Mouse (Mus musculus) intestine, embryonic 16.5 days (tissue): Measurements from ENCODE around the gene Elf5. TPM values are rescaled to one million over a fixed set of nuclear protein-coding genes. Genes with fewer than 3 reads are reported as not detected.
A peak's percentile ranks its signal among the peaks of the same experiment; 100 is the strongest.

Experiments used
- ATAC-seq: fragments of 200-750 bp; cut with Nextera tagmentation; 2 replicates; pipeline ENCODE4 v1.8.0; 2017; ENCODE audit warnings: moderate TSS enrichment, moderate library complexity
- H3K27ac ChIP-seq: fragments of 300-500 bp; sonication (generic); 2 replicates; pipeline ENCODE4 v1.5.1; 2014; ENCODE audit warnings: mild to moderate bottlenecking, low read length
- H3K27me3 ChIP-seq: fragments of 300-500 bp; sonication (generic); replicated peaks from 2 replicates; pipeline ENCODE4 v1.6.1; 2014; ENCODE audit warnings: low read length, control low read depth, mixed read lengths; ENCODE audit not compliant: control insufficient read depth, insufficient read depth
- H3K36me3 ChIP-seq: fragments of 300-500 bp; sonication (generic); 2 replicates; pipeline ENCODE4 v1.6.1; 2014; ENCODE audit warnings: low read length, control low read depth; ENCODE audit not compliant: control insufficient read depth, insufficient read depth
- H3K4me1 ChIP-seq: fragments of 300-500 bp; sonication (generic); 2 replicates; pipeline ENCODE4 v1.6.1; 2014; ENCODE audit warnings: low read length, control low read depth, mixed read lengths; ENCODE audit not compliant: control insufficient read depth, insufficient read depth
- H3K4me2 ChIP-seq: fragments of 300-500 bp; sonication (generic); 2 replicates; pipeline ENCODE4 v1.6.1; 2014; ENCODE audit warnings: low read depth, low read length, control low read depth
- H3K4me3 ChIP-seq: fragments of 300-500 bp; sonication (generic); 2 replicates; pipeline ENCODE4 v1.5.1; 2014; ENCODE audit warnings: mild to moderate bottlenecking, low read length
- H3K9ac ChIP-seq: fragments of 300-500 bp; sonication (generic); 2 replicates; pipeline ENCODE4 v1.6.1; 2014; ENCODE audit warnings: low read depth, low read length
- H3K9me3 ChIP-seq: fragments of 300-500 bp; sonication (generic); 2 replicates; pipeline ENCODE4 v1.6.1; 2016; ENCODE audit warnings: low read length, control low read depth; ENCODE audit not compliant: control insufficient read depth
- WGBS: fragments of 180-500 bp; shearing (Covaris S2); extraction: QIAGEN DNeasy Blood & Tissue Kit; methylation state at CpG from one replicate; pipeline ENCODE4 v1.1.7; 2014; 5-methylcytosine and 5-hydroxymethylcytosine counted together
- polyA plus RNA-seq: library from polyadenylated mRNA; unstranded; fragments of >200 nt; fragmentation: Nextera tagmentation; extraction: Ambion mirVana; gene quantifications from 2 replicates; pipeline ENCODE4 v1.2.1, GENCODE M21; 2015

The Elf5 gene
- polyA plus RNA-seq, 1 experiment from 2014 or later, result 0.22 TPM

DNA sequence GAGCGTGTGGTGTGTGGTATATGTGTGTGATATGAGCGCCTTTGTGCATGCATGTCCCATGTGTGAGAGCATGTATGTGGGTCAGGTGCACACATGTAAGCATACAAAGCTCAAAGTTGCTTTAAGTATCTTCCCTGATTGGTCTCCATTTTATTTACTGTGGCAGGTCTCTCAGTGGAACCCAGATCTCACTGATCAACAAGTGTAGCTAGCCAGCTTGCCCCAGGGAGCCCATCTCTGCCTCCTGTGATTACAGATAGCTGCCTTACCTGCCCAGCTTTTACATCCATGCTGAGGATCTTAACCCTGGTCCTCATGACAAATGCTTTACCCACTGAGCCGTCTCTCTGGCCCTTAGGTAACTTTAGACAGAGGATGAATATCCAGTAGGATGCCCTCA is 66.8 kb downstream of the Elf5 start:
- no peak for ATAC-seq
- Histone ChIP-seq H3K4me1 (peaks cover 13% of the 10 kb centered on the region), H3K9ac (no peak overlapping the region), H3K36me3 (peaks cover 8% of the 10 kb centered on the region; the same call in 1 of the 2 replicates), H3K4me3 (no peak overlapping the region), H3K27me3 (no peaks in the 10 kb centered on the region), H3K9me3 (no peaks in the 10 kb centered on the region), H3K4me2 (no peak overlapping the region), H3K27ac (peak overlapping the region; percentile 16; the same call in 1 of the 2 replicates)
- WGBS, result 95% methylated on average over 3 of the region's 3 CpGs

DNA sequence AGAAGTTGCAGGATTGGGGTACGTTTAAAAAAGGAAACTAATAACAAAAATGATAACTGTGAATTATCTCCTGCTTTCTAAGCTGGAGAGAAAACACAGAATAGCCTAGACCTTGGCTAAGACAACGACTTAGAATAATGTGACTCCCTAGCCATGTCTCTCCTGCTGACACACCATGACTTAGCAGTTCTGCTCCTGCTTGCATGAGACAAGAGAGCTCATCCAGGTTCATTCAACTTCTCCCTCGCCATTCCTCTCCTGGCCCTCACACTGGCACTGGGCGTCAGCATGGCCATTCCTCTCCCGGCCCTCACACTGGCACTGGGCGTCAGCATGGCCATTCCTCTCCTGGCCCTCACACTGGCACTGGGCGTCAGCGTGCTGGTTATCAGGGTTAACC is 68.8 kb downstream of the Elf5 start:
- Histone ChIP-seq H3K4me2 (no peak overlapping the region), H3K4me1 (peaks cover 22% of the 10 kb centered on the region), H3K27me3 (no peaks in the 10 kb centered on the region), H3K9me3 (no peaks in the 10 kb centered on the region), H3K4me3 (no peak overlapping the region), H3K27ac (no peak overlapping the region), H3K36me3 (0 out of 2 replicates have a peak, but pooled peaks cover 3% of the 10 kb centered on the region), H3K9ac (no peak overlapping the region)
- 88% methylated on average over 8 of the region's 8 CpGs for WGBS
- no peak for ATAC-seq

- no peak for ATAC-seq
- 90% methylated on average over 4 of the region's 4 CpGs for WGBS
Measured at GRCm38 (mm10) chr2:103480871-103481270, 69.4 kb downstream of the Elf5 start.

GRCm38 (mm10) chr2:103481314-103482231 is 70.1 kb downstream of the Elf5 start:
- Histone ChIP-seq H3K4me2 (no peak overlapping the region), H3K9ac (no peak overlapping the region), H3K9me3 (no peaks in the 10 kb centered on the region), H3K27ac (no peak overlapping the region), H3K4me1 (peaks cover 22% of the 10 kb centered on the region), H3K36me3 (no peaks in the 10 kb centered on the region), H3K27me3 (no peaks in the 10 kb centered on the region), H3K4me3 (no peak overlapping the region)
- 78% methylated on average over 11 of the region's 11 CpGs for WGBS
- ATAC-seq, result no peak

More at GRCm38 (mm10) chr2:103480871-103481270, 69.4 kb downstream of the Elf5 start:
- Histone ChIP-seq H3K4me3 (no peak overlapping the region), H3K27ac (no peak overlapping the region), H3K4me1 (peaks cover 22% of the 10 kb centered on the region), H3K36me3 (0 out of 2 replicates have a peak, but pooled peaks cover under 1% of the 10 kb centered on the region), H3K9me3 (no peaks in the 10 kb centered on the region), H3K4me2 (no peak overlapping the region), H3K9ac (no peak overlapping the region), H3K27me3 (no peaks in the 10 kb centered on the region)

GRCm38 (mm10) chr2:103483289-103483985 is 71.9 kb downstream of the Elf5 start:
- H3K4me3 ChIP-seq, result peak overlapping the region; percentile 95
- no peaks in the 10 kb centered on the region for H3K27me3 ChIP-seq
- H3K9ac ChIP-seq, result no peak overlapping the region
- WGBS, result 56% methylated on average over 7 of the region's 7 CpGs
- peaks cover 18% of the 10 kb centered on the region for H3K4me1 ChIP-seq
- no peaks in the 10 kb centered on the region for H3K9me3 ChIP-seq
- H3K36me3 ChIP-seq, result no peaks in the 10 kb centered on the region
- no peak for ATAC-seq
- no peak overlapping the region for H3K27ac ChIP-seq
- H3K4me2 ChIP-seq, result peak overlapping the region; percentile 64

DNA sequence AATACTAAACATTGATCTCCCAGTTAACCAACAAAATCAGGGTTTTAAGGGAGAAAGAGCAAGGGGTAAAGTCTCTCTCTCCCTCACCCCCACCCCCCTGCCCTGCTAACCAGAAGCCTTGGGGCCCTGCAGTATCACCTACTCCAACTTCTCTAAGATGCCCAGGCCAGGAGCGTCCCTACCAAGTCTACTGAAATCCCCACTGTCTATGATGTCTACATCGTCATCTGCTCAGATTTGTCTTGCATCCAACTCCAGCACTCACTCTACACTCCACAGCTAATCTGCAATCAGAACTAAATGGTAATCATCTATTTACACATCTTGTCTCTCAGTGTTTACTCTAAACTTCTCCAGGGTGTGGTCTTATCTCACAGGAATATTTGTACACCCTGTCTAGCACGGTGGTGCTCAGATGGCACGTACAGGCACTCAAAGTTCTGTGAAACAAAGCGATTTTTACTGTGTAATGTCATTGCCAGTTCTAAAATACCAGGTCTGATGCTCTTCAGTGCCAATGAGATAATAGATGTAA is 72.6 kb downstream of the Elf5 start:
- Histone ChIP-seq H3K27me3 (no peaks in the 10 kb centered on the region), H3K9ac (peak overlapping the region; percentile 89), H3K9me3 (no peaks in the 10 kb centered on the region), H3K36me3 (no peaks in the 10 kb centered on the region), H3K4me2 (peak overlapping the region; percentile 64), H3K4me1 (peaks cover 18% of the 10 kb centered on the region), H3K4me3 (peak overlapping the region; percentile 95), H3K27ac (peak overlapping the region; percentile 92)
- peak; percentile 8; the same call in 1 of the 2 replicates for ATAC-seq
- WGBS, result 19% methylated on average over 5 of the region's 5 CpGs

GRCm38 (mm10) chr2:103484617-103485401 is 73.3 kb downstream of the Elf5 start, which contains the start of gene Cat:
Gene Cat (minus strand): TSS chr2:103485160.
- peak within 1 kb of the TSS; percentile 64 for H3K4me2 ChIP-seq
- H3K9ac ChIP-seq, result peak within 1 kb of the TSS; percentile 89
- peak; percentile 99 for ATAC-seq
- under 1% methylated on average over 41 of the region's 41 CpGs for WGBS
- H3K27me3 ChIP-seq, result no peaks in the 10 kb centered on the region
- H3K36me3 ChIP-seq, result no peaks in the 10 kb centered on the region
- peaks cover 18% of the 10 kb centered on the region for H3K4me1 ChIP-seq
- peak within 1 kb of the TSS; percentile 92 for H3K27ac ChIP-seq
- peak within 1 kb of the TSS; percentile 95 for H3K4me3 ChIP-seq
- H3K9me3 ChIP-seq, result no peaks in the 10 kb centered on the region

DNA sequence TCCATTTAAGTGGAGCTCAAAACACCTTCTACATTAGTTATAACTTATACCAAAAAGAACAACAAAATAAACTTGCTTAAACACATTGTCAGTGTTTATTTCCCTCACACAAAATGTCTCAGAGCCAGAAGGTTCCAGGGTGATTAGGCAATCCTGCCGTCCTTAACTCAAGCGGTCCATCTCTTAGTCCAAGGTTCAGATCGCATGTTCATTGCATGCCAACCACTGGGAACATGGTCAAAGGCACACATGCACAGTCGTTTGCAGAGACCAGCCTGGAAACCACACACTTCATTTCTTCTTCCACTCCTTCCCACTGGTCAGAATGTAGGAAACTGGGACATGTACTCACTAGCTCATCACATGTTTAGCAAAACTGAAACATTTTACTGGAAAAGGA is 81.0 kb downstream of the Elf5 start:
- Histone ChIP-seq H3K36me3 (no peaks in the 10 kb centered on the region), H3K27me3 (no peaks in the 10 kb centered on the region), H3K9me3 (no peaks in the 10 kb centered on the region), H3K27ac (no peak overlapping the region), H3K4me3 (no peak overlapping the region), H3K4me2 (no peak overlapping the region), H3K4me1 (no peaks in the 10 kb centered on the region), H3K9ac (no peak overlapping the region)
- 71% methylated on average over 4 of the region's 4 CpGs for WGBS
- ATAC-seq, result peak; percentile 17; the same call in 1 of the 2 replicates
